Mouse (Mus musculus) embryonic facial prominence, embryonic 11.5 days (tissue): ENCODE data around the gene Tnks2. TPM values are rescaled to one million over a fixed set of nuclear protein-coding genes. Genes with fewer than 3 reads are reported as not detected.
A peak's percentile ranks its signal among the peaks of the same experiment; 100 is the strongest.

Experiments
- ATAC-seq: fragments of 200-750 bp; cut with Nextera tagmentation; replicated peaks from 2 replicates; pipeline ENCODE4 v1.8.0; 2017; ENCODE audit warnings: low read depth; ENCODE audit not compliant: insufficient number of reproducible peaks, low FRiP score, low TSS enrichment
- DNase-seq: peaks from one replicate; pipeline ENCODE4 v3.0.0-alpha.2; 2015; ENCODE audit warnings: low spot score
- H3K27ac ChIP-seq: fragments of 300-500 bp; sonication (generic); replicated peaks from 2 replicates; pipeline ENCODE4 v1.5.1; 2014; ENCODE audit warnings: mild to moderate bottlenecking, low read depth, low read length, control low read depth
- H3K27me3 ChIP-seq: fragments of 300-500 bp; sonication (generic); 2 replicates; pipeline ENCODE4 v1.6.1; 2014; ENCODE audit warnings: mild to moderate bottlenecking, low read length, moderate library complexity, mixed read lengths; ENCODE audit not compliant: control insufficient read depth, insufficient read depth
- H3K36me3 ChIP-seq: fragments of 300-500 bp; sonication (generic); replicated peaks from 2 replicates; pipeline ENCODE4 v1.6.1; 2014; ENCODE audit warnings: low read depth, mild to moderate bottlenecking, low read length, moderate library complexity, mixed read lengths; ENCODE audit not compliant: control insufficient read depth, insufficient read depth
- H3K4me1 ChIP-seq: fragments of 300-500 bp; sonication (generic); 2 replicates; pipeline ENCODE4 v1.6.1; 2014; ENCODE audit warnings: low read length, mixed read lengths; ENCODE audit not compliant: control insufficient read depth, insufficient read depth
- H3K4me2 ChIP-seq: fragments of 300-500 bp; sonication (generic); 2 replicates; pipeline ENCODE4 v1.6.1; 2014; ENCODE audit warnings: low read depth, mild to moderate bottlenecking, control low read depth, low read length, moderate library complexity
- H3K4me3 ChIP-seq: fragments of 300-500 bp; sonication (generic); 2 replicates; pipeline ENCODE4 v1.5.1; 2014; ENCODE audit warnings: low read depth, low read length, control low read depth
- H3K9ac ChIP-seq: fragments of 300-500 bp; sonication (generic); replicated peaks from 2 replicates; pipeline ENCODE4 v1.6.1; 2014; ENCODE audit warnings: mild to moderate bottlenecking, control low read depth, low read length
- H3K9me3 ChIP-seq: fragments of 300-500 bp; sonication (generic); replicated peaks from 2 replicates; pipeline ENCODE4 v1.6.1; 2016; ENCODE audit warnings: mild to moderate bottlenecking, low read length, inconsistent platforms, mixed read lengths; ENCODE audit not compliant: control insufficient read depth
- WGBS: fragments of 180-500 bp; shearing (Covaris S2); extraction: QIAGEN DNeasy Blood & Tissue Kit; methylation state at CpG from one replicate; pipeline ENCODE4 v1.1.7; 2014; 5-methylcytosine and 5-hydroxymethylcytosine counted together
- polyA plus RNA-seq: library from polyadenylated mRNA; unstranded; fragments of >200 nt; fragmentation: Nextera tagmentation; extraction: Ambion mirVana; gene quantifications from 2 replicates; pipeline ENCODE4 v1.2.1, GENCODE M21; 2014

The Tnks2 gene
- polyA plus RNA-seq, 1 experiment from 2014 or later: 92.3 TPM

- Histone ChIP-seq H3K9me3 (no peaks in the 10 kb centered on the region), H3K4me3 (no peak overlapping the region), H3K27me3 (no peaks in the 10 kb centered on the region), H3K4me2 (no peak overlapping the region), H3K27ac (no peak overlapping the region), H3K4me1 (no peaks in the 10 kb centered on the region), H3K36me3 (no peaks in the 10 kb centered on the region), H3K9ac (no peak overlapping the region)
- ATAC-seq (no peak), DNase-seq (peak; percentile 15)
- 90% methylated on average over 1 of the region's 1 CpGs for WGBS
Measured at GRCm38 (mm10) chr19:36940064-36940463, 106.0 kb downstream of the Tnks2 start.

Other genes with a start within 250 kb of the Tnks2 start
- gene Ppp1r3c, start 97.6 kb upstream of the Tnks2 start, polyA plus RNA-seq: 4.3 and 4.7 TPM in 2 replicates
- gene Fgfbp3, start 85.4 kb downstream of the Tnks2 start, polyA plus RNA-seq: 8.6 and 10.7 TPM in 2 replicates
- 16.5 and 17.9 TPM in 2 replicates for gene Btaf1, start 91.8 kb downstream of the Tnks2 start, polyA plus RNA-seq